Mouse (Mus musculus): ENCODE measurements at regions not wholly inside any gene's neighbourhood (a gene's known extent, or its start where the extent isn't known, plus 50 kb on each side); places are given as distances from the start of the nearest gene placed in this dataset.

GRCm38 (mm10) chr15:33780960-33781359 is 576.7 kb downstream of the 9430069I07Rik start:
- DNase-seq (ENCODE audit: low spot score in 2 of 2), result no peak

- no peak for DNase-seq (ENCODE audit: low spot score in 2 of 2)
Observed at GRCm38 (mm10) chr15:33759496-33759895, 598.2 kb downstream of the 9430069I07Rik start.

GRCm38 (mm10) chr15:33758771-33759170 is 598.9 kb downstream of the 9430069I07Rik start:
- no peak for DNase-seq (ENCODE audit: low spot score in 2 of 2)

All from layer of hippocampus, adult 8-10 months (tissue).